Mouse (Mus musculus) intestine, embryonic 15.5 days (tissue): Measurements from ENCODE around the gene Muc13. TPM values are rescaled to one million over a fixed set of nuclear protein-coding genes. Genes with fewer than 3 reads are reported as not detected.

Experiments
- ATAC-seq: fragments of 200-750 bp; cut with Nextera tagmentation; 2 replicates; pipeline ENCODE4 v1.8.0; 2017; ENCODE audit warnings: moderate TSS enrichment, moderate library complexity
- H3K27ac ChIP-seq: fragments of 300-500 bp; sonication (generic); 2 replicates; pipeline ENCODE4 v1.5.1; 2015; ENCODE audit warnings: mild to moderate bottlenecking, inconsistent platforms
- H3K27me3 ChIP-seq: fragments of 300-500 bp; sonication (generic); replicated peaks from 2 replicates; pipeline ENCODE4 v1.6.1; 2015; ENCODE audit warnings: inconsistent platforms
- H3K36me3 ChIP-seq: fragments of 300-500 bp; sonication (generic); 2 replicates; pipeline ENCODE4 v1.6.1; 2015; ENCODE audit warnings: inconsistent platforms
- H3K4me1 ChIP-seq: fragments of 300-500 bp; sonication (generic); replicated peaks from 2 replicates; pipeline ENCODE4 v1.6.1; 2015; ENCODE audit warnings: inconsistent platforms
- H3K4me2 ChIP-seq: fragments of 300-500 bp; sonication (generic); replicated peaks from 2 replicates; pipeline ENCODE4 v1.6.1; 2015; ENCODE audit warnings: mild to moderate bottlenecking, inconsistent platforms
- H3K4me3 ChIP-seq: fragments of 300-500 bp; sonication (generic); replicated peaks from 2 replicates; pipeline ENCODE4 v1.5.1; 2015; ENCODE audit warnings: inconsistent platforms
- H3K9ac ChIP-seq: fragments of 300-500 bp; sonication (generic); 2 replicates; pipeline ENCODE4 v1.6.1; 2015; ENCODE audit warnings: inconsistent platforms
- H3K9me3 ChIP-seq: fragments of 300-500 bp; sonication (generic); 2 replicates; pipeline ENCODE4 v1.6.1; 2016; ENCODE audit warnings: inconsistent platforms
- whole genome bisulfite sequencing: fragments of 180-500 bp; shearing (Covaris S2); methylation state at CpG from one replicate; pipeline ENCODE4 v1.1.7; 2015; 5-methylcytosine and 5-hydroxymethylcytosine counted together
- polyA plus RNA-seq: library from polyadenylated mRNA; unstranded; fragments of >200 nt; fragmentation: Nextera tagmentation; extraction: Ambion mirVana; gene quantifications from 2 replicates; pipeline ENCODE4 v1.2.1, GENCODE M21; 2015

Muc13 gene
- polyA plus RNA-seq, 1 experiment from 2014 or later: 209 TPM

DNA sequence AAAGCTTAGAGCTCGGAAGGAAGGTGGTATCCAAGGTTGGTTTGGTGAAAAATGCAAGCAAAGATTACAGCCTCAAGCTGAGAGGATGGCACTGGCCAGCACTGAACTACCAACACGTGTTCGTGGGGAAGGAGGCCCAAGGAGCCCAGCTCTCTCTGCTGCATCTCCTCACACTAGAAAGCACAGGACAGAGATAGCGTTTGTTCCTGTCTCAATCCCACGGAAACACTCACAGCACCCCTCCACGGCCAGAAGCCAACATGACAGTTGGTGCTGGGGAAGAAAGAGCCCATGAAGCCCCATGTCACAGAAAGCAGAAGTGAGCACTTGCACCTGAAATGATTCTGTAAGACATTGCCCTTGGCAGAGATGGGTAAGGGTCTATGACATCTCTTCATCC is 37.4 kb upstream of the Muc13 start:
- Histone ChIP-seq H3K4me2 (no peak overlapping the region), H3K4me3 (no peak overlapping the region), H3K4me1 (peaks cover 5% of the 10 kb centered on the region; the same call in 1 of the 2 replicates), H3K9ac (no peak overlapping the region), H3K27me3 (no peaks in the 10 kb centered on the region), H3K9me3 (no peaks in the 10 kb centered on the region), H3K36me3 (peaks cover 14% of the 10 kb centered on the region), H3K27ac (no peak overlapping the region)
- 66% methylated on average over 6 of the region's 6 CpGs for WGBS
- ATAC-seq: no peak

DNA sequence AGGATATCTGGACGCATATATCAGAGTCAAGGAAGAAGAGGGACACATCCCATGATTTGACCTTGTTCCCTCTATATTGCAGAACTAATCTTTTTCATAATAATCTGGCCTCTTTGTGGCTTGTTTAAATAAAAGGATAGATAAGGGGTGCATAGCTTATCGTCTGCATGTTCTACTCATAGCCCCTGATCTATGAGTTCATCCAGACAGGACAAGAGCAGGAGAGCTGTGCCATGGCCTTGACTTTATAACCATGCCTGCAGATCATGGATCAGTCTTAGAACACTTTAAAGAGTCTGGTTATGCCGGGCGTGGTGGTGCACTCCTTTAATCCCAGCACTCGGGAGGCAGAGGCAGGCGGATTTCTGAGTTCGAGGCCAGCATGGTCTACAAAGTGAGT is 34.6 kb upstream of the Muc13 start:
- H3K9ac ChIP-seq: no peak overlapping the region
- peaks cover 10% of the 10 kb centered on the region for H3K4me1 ChIP-seq
- WGBS: 76% methylated on average over 7 of the region's 7 CpGs
- no peaks in the 10 kb centered on the region for H3K9me3 ChIP-seq
- no peak overlapping the region for H3K4me2 ChIP-seq
- H3K27ac ChIP-seq: no peak overlapping the region
- no peaks in the 10 kb centered on the region for H3K27me3 ChIP-seq
- no peak overlapping the region for H3K4me3 ChIP-seq
- H3K36me3 ChIP-seq: peaks cover 16% of the 10 kb centered on the region
- ATAC-seq: peak; percentile 59

- Histone ChIP-seq H3K36me3 (peaks cover 12% of the 10 kb centered on the region), H3K9ac (no peak overlapping the region), H3K4me2 (no peak overlapping the region), H3K4me1 (peaks cover 10% of the 10 kb centered on the region), H3K27ac (peak overlapping the region; percentile 54; the same call in 1 of the 2 replicates), H3K4me3 (no peak overlapping the region), H3K9me3 (no peaks in the 10 kb centered on the region), H3K27me3 (no peaks in the 10 kb centered on the region)
- 40% methylated on average over 5 of the region's 5 CpGs for WGBS
- ATAC-seq: no peak
Measured at GRCm38 (mm10) chr16:33760542-33760941, 33.3 kb upstream of the Muc13 start.

DNA sequence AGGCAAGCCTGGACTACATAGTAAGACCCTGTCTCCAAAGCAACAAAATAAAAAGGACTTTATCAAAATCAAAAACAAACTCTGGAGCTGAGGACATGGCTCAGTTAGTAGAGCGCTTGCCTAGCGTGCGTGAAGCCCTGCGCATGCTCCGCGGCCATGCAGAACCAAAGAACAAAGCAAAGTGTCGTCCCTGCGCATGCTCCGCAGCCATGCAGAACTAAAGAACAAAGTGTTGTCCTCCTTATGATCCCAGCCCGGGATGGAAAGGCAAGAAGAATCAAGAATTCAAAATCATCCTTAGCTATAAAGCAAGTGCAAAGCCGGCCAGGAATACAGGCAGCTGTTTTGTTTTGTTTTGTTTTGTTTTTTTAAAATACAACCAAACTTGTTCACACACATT is 32.8 kb upstream of the Muc13 start:
- WGBS: 80% methylated on average over 11 of the region's 11 CpGs
- H3K9me3 ChIP-seq: no peaks in the 10 kb centered on the region

GRCm38 (mm10) chr16:33764501-33765193 is 29.2 kb upstream of the Muc13 start:
- Histone ChIP-seq H3K9ac (no peak overlapping the region), H3K36me3 (peaks cover 7% of the 10 kb centered on the region; the same call in 1 of the 2 replicates), H3K27ac (peak overlapping the region; percentile 86), H3K27me3 (no peaks in the 10 kb centered on the region), H3K4me2 (peak overlapping the region; percentile 37; the same call in 1 of the 2 replicates), H3K4me1 (peaks cover 12% of the 10 kb centered on the region), H3K9me3 (no peaks in the 10 kb centered on the region), H3K4me3 (no peak overlapping the region)
- WGBS: 40% methylated on average over 12 of the region's 12 CpGs
- peak; percentile 91 for ATAC-seq

More for the DNA sequence above, 32.8 kb upstream of the Muc13 start:
- no peaks in the 10 kb centered on the region for H3K27me3 ChIP-seq
- peaks cover 10% of the 10 kb centered on the region for H3K4me1 ChIP-seq
- H3K9ac ChIP-seq: no peak overlapping the region
- H3K4me2 ChIP-seq: no peak overlapping the region
- H3K27ac ChIP-seq: peak overlapping the region; percentile 54
- no peak overlapping the region for H3K4me3 ChIP-seq
- peaks cover 11% of the 10 kb centered on the region for H3K36me3 ChIP-seq
- no peak for ATAC-seq

DNA sequence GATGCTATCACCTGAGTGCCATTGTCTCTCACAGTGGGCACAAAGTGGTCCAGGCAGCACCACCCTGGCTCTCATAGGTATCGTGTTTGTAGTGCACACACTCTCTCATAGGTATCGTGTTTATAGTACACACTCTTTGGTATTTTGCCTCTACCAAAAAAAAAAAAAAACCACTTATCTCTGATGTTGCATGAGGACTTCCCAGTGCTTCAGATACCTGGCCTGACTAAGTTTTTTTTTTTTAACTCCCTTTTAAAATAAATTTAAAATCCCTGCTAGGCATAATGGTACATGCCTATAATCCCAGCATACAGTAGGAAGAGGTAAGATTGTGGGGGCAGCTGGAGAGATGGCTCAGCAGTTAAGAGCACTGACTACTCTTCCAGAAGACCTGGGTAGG is 28.4 kb upstream of the Muc13 start:
- H3K4me2 ChIP-seq: no peak overlapping the region

GRCm38 (mm10) chr16:33766309-33766708 is 27.5 kb upstream of the Muc13 start:
- ATAC-seq: peak; percentile 34; the same call in 1 of the 2 replicates
- no peaks in the 10 kb centered on the region for H3K27me3 ChIP-seq
- WGBS: 74% methylated on average over 12 of the region's 12 CpGs

More for the DNA sequence above, 28.4 kb upstream of the Muc13 start:
- no peaks in the 10 kb centered on the region for H3K27me3 ChIP-seq
- WGBS: 91% methylated on average over 2 of the region's 2 CpGs
- peak overlapping the region; percentile 86 for H3K27ac ChIP-seq
- peaks cover 10% of the 10 kb centered on the region for H3K4me1 ChIP-seq
- ATAC-seq: no peak
- no peak overlapping the region for H3K9ac ChIP-seq
- H3K9me3 ChIP-seq: no peaks in the 10 kb centered on the region
- no peak overlapping the region for H3K4me3 ChIP-seq
- H3K36me3 ChIP-seq: peaks cover 7% of the 10 kb centered on the region; the same call in 1 of the 2 replicates

GRCm38 (mm10) chr16:33766757-33767156 is 27.1 kb upstream of the Muc13 start:
- no peak overlapping the region for H3K4me3 ChIP-seq
- 61% methylated on average over 15 of the region's 15 CpGs for WGBS
- H3K27ac ChIP-seq: no peak overlapping the region
- H3K27me3 ChIP-seq: no peaks in the 10 kb centered on the region
- no peak overlapping the region for H3K4me2 ChIP-seq
- H3K36me3 ChIP-seq: 0 out of 2 replicates have a peak, but pooled peaks cover 2% of the 10 kb centered on the region
- H3K4me1 ChIP-seq: peaks cover 7% of the 10 kb centered on the region
- H3K9me3 ChIP-seq: no peaks in the 10 kb centered on the region
- H3K9ac ChIP-seq: no peak overlapping the region
- no peak for ATAC-seq

More at GRCm38 (mm10) chr16:33766309-33766708, 27.5 kb upstream of the Muc13 start:
- Histone ChIP-seq H3K27ac (peak overlapping the region; percentile 86; the same call in 1 of the 2 replicates), H3K4me1 (peaks cover 7% of the 10 kb centered on the region), H3K36me3 (peaks cover 2% of the 10 kb centered on the region; the same call in 1 of the 2 replicates), H3K9ac (no peak overlapping the region), H3K4me2 (no peak overlapping the region), H3K9me3 (no peaks in the 10 kb centered on the region), H3K4me3 (no peak overlapping the region)

GRCm38 (mm10) chr16:33768491-33769278 is 25.2 kb upstream of the Muc13 start:
- H3K27me3 ChIP-seq: no peaks in the 10 kb centered on the region
- H3K36me3 ChIP-seq: no peaks in the 10 kb centered on the region
- no peak overlapping the region for H3K4me2 ChIP-seq
- H3K9ac ChIP-seq: no peak overlapping the region
- peaks cover 2% of the 10 kb centered on the region; the same call in 1 of the 2 replicates for H3K4me1 ChIP-seq
- no peak overlapping the region for H3K27ac ChIP-seq
- no peak for ATAC-seq
- no peaks in the 10 kb centered on the region for H3K9me3 ChIP-seq
- no peak overlapping the region for H3K4me3 ChIP-seq
- 89% methylated on average over 3 of the region's 3 CpGs for WGBS

DNA sequence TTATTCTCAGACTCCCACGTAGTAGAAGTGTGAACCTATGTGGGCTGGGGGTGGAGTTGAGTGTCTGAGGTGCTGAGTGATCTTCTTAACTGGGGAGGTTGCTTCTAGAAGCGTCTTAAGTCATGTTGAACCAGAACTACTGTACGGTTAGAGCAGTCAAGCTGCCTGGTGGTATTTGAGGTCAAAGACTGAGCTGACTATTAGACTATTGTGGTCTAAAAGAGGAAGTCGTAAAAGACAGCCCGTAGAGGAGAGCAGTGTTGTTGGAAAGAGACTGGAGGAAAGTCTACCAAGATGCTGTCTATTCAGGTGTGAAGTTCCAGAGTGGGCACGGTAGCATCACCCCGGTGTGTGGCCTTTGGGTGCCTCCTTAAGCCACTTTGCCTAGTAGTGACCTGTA is 24.0 kb upstream of the Muc13 start:
- 70% methylated on average over 7 of the region's 7 CpGs for WGBS
- no peaks in the 10 kb centered on the region for H3K36me3 ChIP-seq
- no peak overlapping the region for H3K27ac ChIP-seq
- no peak overlapping the region for H3K4me3 ChIP-seq
- H3K4me2 ChIP-seq: no peak overlapping the region
- peaks cover 8% of the 10 kb centered on the region; the same call in 1 of the 2 replicates for H3K4me1 ChIP-seq
- H3K27me3 ChIP-seq: no peaks in the 10 kb centered on the region
- H3K9ac ChIP-seq: no peak overlapping the region
- H3K9me3 ChIP-seq: no peaks in the 10 kb centered on the region
- no peak for ATAC-seq

DNA sequence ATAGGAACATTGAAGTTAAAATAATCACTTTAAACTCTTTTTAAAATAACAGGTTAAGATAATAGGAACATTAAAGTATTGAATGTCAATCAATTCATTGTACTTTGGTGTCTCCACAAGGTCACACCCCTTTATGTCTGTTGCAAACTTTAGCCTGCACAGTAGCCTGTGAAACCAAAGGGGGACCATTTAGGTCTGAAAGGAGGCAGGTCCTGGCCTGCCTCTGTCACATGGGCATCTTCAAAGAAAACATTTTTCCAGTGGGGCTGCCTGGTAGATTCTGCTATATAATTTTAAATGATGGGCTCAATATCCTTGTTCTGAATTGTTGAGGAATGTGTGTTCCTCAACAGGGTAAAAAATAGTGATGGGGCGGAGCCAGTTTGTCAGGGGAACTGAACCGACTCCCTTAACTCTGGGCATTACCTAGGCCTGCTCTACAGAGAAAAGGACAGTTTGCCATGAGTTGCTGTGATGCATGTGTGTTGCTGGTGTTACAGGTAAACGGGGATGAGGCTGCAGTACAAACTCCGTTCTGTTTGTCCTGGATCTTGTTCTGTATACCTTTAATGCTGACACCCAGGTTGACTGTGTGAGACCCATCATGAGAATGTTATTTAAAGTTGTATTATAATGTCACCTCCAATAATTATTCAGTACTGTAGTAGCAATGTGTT is 22.9 kb upstream of the Muc13 start:
- no peak for ATAC-seq
- Histone ChIP-seq H3K36me3 (no peaks in the 10 kb centered on the region), H3K27ac (no peak overlapping the region), H3K9me3 (no peaks in the 10 kb centered on the region), H3K4me2 (no peak overlapping the region), H3K27me3 (no peaks in the 10 kb centered on the region), H3K4me3 (no peak overlapping the region), H3K4me1 (peaks cover 8% of the 10 kb centered on the region; the same call in 1 of the 2 replicates), H3K9ac (no peak overlapping the region)
- 81% methylated on average over 4 of the region's 4 CpGs for WGBS

GRCm38 (mm10) chr16:33772809-33773208 is 21.0 kb upstream of the Muc13 start:
- ATAC-seq: peak; percentile 95
- no peak overlapping the region for H3K9ac ChIP-seq
- no peak overlapping the region for H3K4me3 ChIP-seq
- H3K9me3 ChIP-seq: no peaks in the 10 kb centered on the region
- no peaks in the 10 kb centered on the region for H3K36me3 ChIP-seq
- H3K4me1 ChIP-seq: peaks cover 7% of the 10 kb centered on the region; the same call in 1 of the 2 replicates
- H3K27ac ChIP-seq: peak overlapping the region; percentile 75
- WGBS: 62% methylated on average over 5 of the region's 5 CpGs
- H3K4me2 ChIP-seq: no peak overlapping the region; the same call in 1 of the 2 replicates
- no peaks in the 10 kb centered on the region for H3K27me3 ChIP-seq
